Mouse (Mus musculus) embryonic facial prominence, embryonic 15.5 days (tissue): ENCODE results near the gene Tomm40. TPM values are rescaled to one million over a fixed set of nuclear protein-coding genes. Genes with fewer than 3 reads are reported as not detected.
"Not testable (repeated sequence)": the region's sequence is repeated elsewhere in the genome, so short reads cannot be mapped to it uniquely, and the experiment has no call there.

Experiments used
- ATAC-seq: fragments of 200-750 bp; cut with Nextera tagmentation; 2 replicates; pipeline ENCODE4 v1.8.0; 2017; ENCODE audit warnings: low read depth, moderate TSS enrichment; ENCODE audit not compliant: insufficient number of reproducible peaks, low FRiP score, low TSS enrichment
- H3K27ac ChIP-seq: fragments of 300-500 bp; sonication (generic); replicated peaks from 2 replicates; pipeline ENCODE4 v1.5.1; 2015; ENCODE audit warnings: mild to moderate bottlenecking, inconsistent platforms
- H3K27me3 ChIP-seq: fragments of 300-500 bp; sonication (generic); 2 replicates; pipeline ENCODE4 v1.6.1; 2015; ENCODE audit warnings: inconsistent platforms
- H3K36me3 ChIP-seq: fragments of 300-500 bp; sonication (generic); 2 replicates; pipeline ENCODE4 v1.6.1; 2015; ENCODE audit warnings: mild to moderate bottlenecking, inconsistent platforms
- H3K4me1 ChIP-seq: fragments of 300-500 bp; sonication (generic); 2 replicates; pipeline ENCODE4 v1.6.1; 2015; ENCODE audit warnings: inconsistent platforms
- H3K4me2 ChIP-seq: fragments of 300-500 bp; sonication (generic); replicated peaks from 2 replicates; pipeline ENCODE4 v1.6.1; 2015; ENCODE audit warnings: mild to moderate bottlenecking, inconsistent platforms
- H3K4me3 ChIP-seq: fragments of 300-500 bp; sonication (generic); replicated peaks from 2 replicates; pipeline ENCODE4 v1.5.1; 2015; ENCODE audit warnings: mild to moderate bottlenecking, inconsistent platforms
- H3K9ac ChIP-seq: fragments of 300-500 bp; sonication (generic); 2 replicates; pipeline ENCODE4 v1.6.1; 2015; ENCODE audit warnings: inconsistent platforms
- H3K9me3 ChIP-seq: fragments of 300-500 bp; sonication (generic); replicated peaks from 2 replicates; pipeline ENCODE4 v1.6.1; 2016; ENCODE audit warnings: inconsistent platforms
- WGBS: fragments of 180-500 bp; shearing (Covaris S2); methylation state at CpG from one replicate; pipeline ENCODE4 v1.1.7; 2015; 5-methylcytosine and 5-hydroxymethylcytosine counted together
- polyA plus RNA-seq: library from polyadenylated mRNA; unstranded; fragments of >200 nt; fragmentation: Nextera tagmentation; extraction: Ambion mirVana; gene quantifications from 2 replicates; pipeline ENCODE4 v1.2.1, GENCODE M21; 2015

Gene Tomm40
- polyA plus RNA-seq, 1 experiment from 2014 or later = 146 TPM

DNA sequence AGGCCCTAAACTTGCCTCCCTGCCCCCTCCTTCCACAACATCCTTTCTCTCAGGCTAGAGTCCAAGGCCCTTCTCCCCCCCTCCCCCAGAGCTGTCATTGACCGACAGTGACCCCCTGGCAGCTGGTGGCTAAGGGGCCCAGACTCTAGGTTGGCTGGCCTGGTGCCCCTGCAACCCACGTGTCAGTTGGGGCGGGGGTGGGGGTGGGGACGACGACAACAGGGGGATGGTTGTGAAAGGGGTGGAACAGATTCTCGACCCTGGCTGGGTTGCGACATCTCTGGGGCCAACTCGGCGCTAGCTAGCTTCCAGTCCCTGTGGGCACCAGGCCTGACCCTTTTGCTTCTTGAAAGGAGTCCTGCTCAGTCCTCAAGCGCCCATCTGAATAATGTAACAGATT lies 21.8 kb downstream of the Tomm40 start:
- no peak for ATAC-seq
- Histone ChIP-seq H3K4me1 (peaks cover 22% of the 10 kb centered on the region), H3K4me2 (no peak overlapping the region), H3K9me3 (no peaks in the 10 kb centered on the region), H3K9ac (no peak overlapping the region), H3K36me3 (peaks cover 9% of the 10 kb centered on the region), H3K27me3 (no peaks in the 10 kb centered on the region), H3K27ac (0 out of 2 replicates have a peak overlapping the region, but pooled peaks have one; percentile 17), H3K4me3 (no peak overlapping the region)
- 29% methylated on average over 10 of the region's 10 CpGs for WGBS

DNA sequence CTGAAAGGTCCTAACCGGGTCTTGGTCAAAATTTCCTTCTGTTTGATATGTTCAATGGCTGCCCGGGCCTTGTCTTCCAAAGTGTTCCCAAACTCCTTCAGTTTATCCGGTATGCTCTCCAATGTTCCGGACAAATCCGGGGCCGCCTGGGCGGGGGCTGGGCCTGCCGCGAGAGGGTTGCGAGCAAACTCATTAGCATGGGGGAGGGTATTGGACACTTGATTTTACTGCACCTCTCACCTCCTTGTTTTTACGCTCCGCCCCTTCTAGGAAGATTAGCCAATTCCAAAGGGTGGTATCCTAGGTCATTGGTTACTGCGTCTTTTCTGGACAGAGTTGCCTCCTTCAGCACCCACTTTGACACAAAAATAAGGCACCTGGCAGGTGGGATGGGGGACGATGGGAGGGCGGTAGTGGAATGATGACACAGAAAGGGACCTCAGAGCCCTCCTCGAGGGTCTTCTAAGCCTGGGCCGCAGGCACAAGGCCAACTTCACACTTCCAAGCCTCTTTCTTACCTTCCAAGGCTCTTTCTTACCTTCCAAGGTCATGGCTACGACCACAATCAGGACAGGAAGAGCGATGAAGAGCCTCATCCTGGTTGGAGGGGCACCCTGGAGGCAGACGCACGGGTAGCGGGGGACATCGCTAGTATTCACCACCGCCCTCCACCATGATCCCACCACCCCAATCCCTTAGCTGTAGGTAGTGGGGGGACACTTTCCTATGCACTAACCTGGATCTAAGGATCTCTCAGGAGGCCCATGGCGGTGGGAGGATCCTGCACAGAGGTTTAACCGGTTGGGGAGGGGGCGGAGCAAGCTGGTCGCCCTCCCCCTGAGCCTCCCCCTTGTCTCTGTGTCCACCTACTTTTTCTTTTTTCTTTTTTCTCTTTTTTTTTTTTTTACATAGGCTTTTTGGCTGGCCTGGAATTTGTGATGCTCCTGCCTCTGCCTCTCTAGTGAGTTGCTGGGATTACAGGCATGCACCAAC lies 23.1 kb downstream of the Tomm40 start, which contains the start of gene Apoc1:
TSS of gene Apoc1 (minus strand) at position 788 of the 993 bp plus-strand sequence.
- no peak within 1 kb of the TSS for H3K4me3 ChIP-seq
- H3K4me2 ChIP-seq = no peak within 1 kb of the TSS
- H3K27ac ChIP-seq = 0 out of 2 replicates have a peak within 1 kb of the TSS, but pooled peaks have one; percentile 17
- peaks cover 16% of the 10 kb centered on the region; the same call in 1 of the 2 replicates for H3K4me1 ChIP-seq
- WGBS = 49% methylated on average over 28 of the region's 28 CpGs
- H3K36me3 ChIP-seq = peaks cover 9% of the 10 kb centered on the region
- H3K9ac ChIP-seq = no peak within 1 kb of the TSS
- no peak for ATAC-seq
- H3K27me3 ChIP-seq = no peaks in the 10 kb centered on the region
- no peaks in the 10 kb centered on the region for H3K9me3 ChIP-seq

DNA sequence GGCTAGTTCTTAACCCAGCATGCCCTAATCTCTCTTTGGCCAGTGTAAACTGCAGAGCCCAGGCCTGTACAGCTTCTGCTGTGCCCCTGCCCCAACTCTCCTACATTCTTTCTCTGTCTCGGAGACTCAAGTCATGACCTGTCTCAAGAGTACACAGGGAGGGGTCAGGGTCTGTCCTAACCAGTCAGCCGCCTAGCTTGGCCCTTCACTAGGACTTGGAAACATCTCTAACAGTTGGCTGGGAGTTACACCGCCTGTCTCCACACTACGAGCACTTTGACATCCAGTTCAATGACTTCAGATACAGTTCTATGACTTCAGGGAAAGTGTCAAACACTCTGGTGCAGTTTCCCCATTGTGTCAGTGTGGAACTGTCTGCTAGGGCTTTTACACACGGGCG lies 23.8 kb downstream of the Tomm40 start:
- Histone ChIP-seq H3K27ac (no peak overlapping the region), H3K4me2 (no peak overlapping the region), H3K9ac (no peak overlapping the region), H3K4me1 (peaks cover 20% of the 10 kb centered on the region; the same call in 1 of the 2 replicates), H3K36me3 (peaks cover 5% of the 10 kb centered on the region), H3K4me3 (no peak overlapping the region), H3K9me3 (no peaks in the 10 kb centered on the region), H3K27me3 (no peaks in the 10 kb centered on the region)
- WGBS = 70% methylated on average over 6 of the region's 6 CpGs
- no peak for ATAC-seq

DNA sequence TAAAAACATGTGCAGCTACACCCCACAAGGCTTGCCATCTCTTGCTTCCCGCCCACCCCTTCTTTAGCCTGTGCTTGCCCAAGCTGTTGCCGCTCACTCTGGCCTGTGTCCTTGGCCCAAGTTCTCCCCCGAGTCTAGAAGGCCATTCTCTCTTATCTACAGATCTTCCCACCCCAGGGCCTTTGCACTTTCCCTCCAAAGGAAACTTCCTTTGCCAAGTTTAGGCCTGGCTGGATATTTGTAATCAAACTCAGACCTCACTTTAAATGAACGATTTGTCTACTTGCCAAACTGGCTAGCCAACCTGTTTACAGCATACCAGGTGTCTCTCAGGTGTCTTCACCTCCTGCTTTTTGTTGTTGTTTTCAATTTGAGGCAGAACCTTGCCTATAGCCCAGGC lies 24.4 kb downstream of the Tomm40 start:
- no peak overlapping the region for H3K9ac ChIP-seq
- no peaks in the 10 kb centered on the region for H3K36me3 ChIP-seq
- peaks cover 20% of the 10 kb centered on the region; the same call in 1 of the 2 replicates for H3K4me1 ChIP-seq
- H3K27ac ChIP-seq = no peak overlapping the region
- no peaks in the 10 kb centered on the region for H3K27me3 ChIP-seq
- 72% methylated on average over 4 of the region's 4 CpGs for WGBS
- no peak overlapping the region for H3K4me3 ChIP-seq
- no peak for ATAC-seq
- H3K4me2 ChIP-seq = no peak overlapping the region
- no peaks in the 10 kb centered on the region for H3K9me3 ChIP-seq

DNA sequence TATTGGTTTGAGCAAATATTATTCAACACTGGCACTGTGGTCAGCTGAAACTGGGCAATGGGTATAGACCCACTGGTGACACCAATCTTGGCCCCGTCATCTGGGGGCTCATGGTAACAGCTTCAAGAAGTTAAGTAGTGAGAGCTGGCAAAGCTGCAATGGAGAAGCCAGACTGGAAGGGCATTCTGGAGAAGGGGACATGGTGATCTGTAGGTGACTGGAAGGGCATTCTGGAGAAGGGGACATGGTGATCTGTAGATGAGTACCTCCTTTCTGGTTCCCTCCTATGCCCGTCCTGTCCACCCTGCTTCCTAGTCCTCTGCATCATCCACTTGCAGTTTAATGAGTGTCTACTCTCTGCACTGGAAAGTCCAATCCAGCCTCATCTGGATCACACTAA lies 26.6 kb downstream of the Tomm40 start:
- ATAC-seq = no peak
- H3K4me2 ChIP-seq = no peak overlapping the region
- H3K36me3 ChIP-seq = no peaks in the 10 kb centered on the region
- H3K9me3 ChIP-seq = no peaks in the 10 kb centered on the region
- H3K9ac ChIP-seq = no peak overlapping the region
- H3K27me3 ChIP-seq = no peaks in the 10 kb centered on the region
- WGBS = 87% methylated on average over 2 of the region's 2 CpGs
- H3K4me3 ChIP-seq = no peak overlapping the region
- no peak overlapping the region for H3K27ac ChIP-seq
- peaks cover 15% of the 10 kb centered on the region; the same call in 1 of the 2 replicates for H3K4me1 ChIP-seq

DNA sequence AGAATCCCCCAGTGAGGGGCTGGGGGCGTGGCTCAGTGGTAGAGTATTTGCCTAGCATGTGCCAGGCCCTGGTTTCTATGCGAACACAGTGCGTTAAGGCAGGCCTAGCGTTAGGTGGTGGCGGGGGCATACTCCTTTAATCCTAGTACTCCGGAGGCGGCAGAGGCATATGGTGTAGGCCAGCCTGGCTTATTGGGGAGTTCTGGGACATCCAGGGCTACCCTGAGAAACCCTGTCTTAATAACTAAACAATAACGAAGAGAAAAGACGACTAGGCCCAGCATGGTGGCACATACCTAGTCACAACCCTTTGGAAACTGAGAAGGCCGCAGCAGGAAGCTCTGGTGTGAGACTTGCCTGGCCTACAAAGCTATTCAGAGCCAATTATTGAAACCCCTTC lies 27.1 kb downstream of the Tomm40 start:
- no peaks in the 10 kb centered on the region for H3K36me3 ChIP-seq
- no peak overlapping the region for H3K9ac ChIP-seq
- no peak overlapping the region for H3K4me2 ChIP-seq
- H3K4me1 ChIP-seq = peaks cover 15% of the 10 kb centered on the region
- WGBS = 93% methylated on average over 10 of the region's 10 CpGs
- ATAC-seq = no peak
- no peak overlapping the region for H3K4me3 ChIP-seq
- H3K27ac ChIP-seq = no peak overlapping the region
- H3K27me3 ChIP-seq = no peaks in the 10 kb centered on the region
- no peaks in the 10 kb centered on the region for H3K9me3 ChIP-seq

DNA sequence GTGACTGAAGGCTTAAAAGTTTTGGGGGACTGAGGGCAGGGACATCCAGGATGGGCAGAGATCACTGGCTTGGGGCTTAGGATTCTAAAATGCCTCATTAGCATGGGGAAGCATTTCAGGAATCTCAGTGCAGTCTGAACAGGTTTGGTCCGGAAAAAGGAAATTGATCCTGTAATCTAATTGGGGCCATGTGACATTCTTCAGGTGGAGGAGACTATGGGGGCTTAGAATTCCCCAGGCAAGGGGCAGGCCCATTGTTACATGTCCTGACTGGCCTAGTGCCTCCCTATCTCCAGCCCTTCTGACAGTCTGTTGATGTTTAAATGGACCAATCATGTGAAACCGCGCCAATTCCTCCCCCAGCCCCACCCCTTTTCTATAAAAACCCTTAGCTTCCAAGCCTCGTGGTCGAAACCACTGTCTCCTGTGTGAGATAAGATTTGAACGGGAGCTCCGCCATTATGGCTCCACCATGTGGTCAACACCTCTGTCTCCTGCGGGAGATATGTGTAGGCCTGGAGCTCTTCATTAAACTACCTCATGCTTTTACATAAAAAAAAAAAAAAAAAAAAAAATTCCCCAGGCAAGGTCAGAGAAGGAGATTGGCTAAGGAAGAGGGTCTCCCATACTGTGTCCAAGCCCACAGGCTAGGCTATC lies 28.2 kb downstream of the Tomm40 start:
- ATAC-seq, H3K27ac ChIP-seq: not testable (repeated sequence)

DNA sequence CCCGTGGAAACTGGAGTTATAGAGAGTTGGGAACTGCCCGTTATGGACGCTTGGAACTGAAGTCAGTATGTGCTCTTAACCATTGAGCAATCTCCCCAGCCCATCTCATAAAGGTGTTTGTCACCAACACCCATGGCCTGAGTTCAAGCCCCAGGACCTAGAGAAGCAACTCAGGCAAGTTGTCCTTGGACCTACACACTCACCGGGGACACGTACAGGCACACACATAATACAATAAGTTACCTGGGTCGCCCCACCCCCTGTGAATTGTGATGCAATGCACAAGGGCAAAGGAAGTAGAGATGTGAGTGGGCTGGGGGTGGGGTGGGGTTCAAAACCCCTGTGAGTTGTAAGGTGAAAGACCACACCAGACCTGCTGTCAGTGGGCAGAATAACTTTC lies 28.7 kb downstream of the Tomm40 start:
- Histone ChIP-seq H3K27me3 (no peaks in the 10 kb centered on the region), H3K4me1 (peaks cover 7% of the 10 kb centered on the region), H3K9me3 (no peaks in the 10 kb centered on the region), H3K4me2 (no peak overlapping the region), H3K36me3 (no peaks in the 10 kb centered on the region), H3K4me3 (no peak overlapping the region), H3K9ac (no peak overlapping the region), H3K27ac (no peak overlapping the region)
- ATAC-seq = no peak
- 74% methylated on average over 6 of the region's 6 CpGs for WGBS

More for the DNA sequence above, 28.2 kb downstream of the Tomm40 start:
- not testable (repeated sequence) for H3K4me1 ChIP-seq, H3K9me3 ChIP-seq, H3K9ac ChIP-seq, H3K36me3 ChIP-seq, H3K4me3 ChIP-seq, H3K27me3 ChIP-seq, H3K4me2 ChIP-seq
- WGBS = 47% methylated on average over 8 of the region's 8 CpGs

DNA sequence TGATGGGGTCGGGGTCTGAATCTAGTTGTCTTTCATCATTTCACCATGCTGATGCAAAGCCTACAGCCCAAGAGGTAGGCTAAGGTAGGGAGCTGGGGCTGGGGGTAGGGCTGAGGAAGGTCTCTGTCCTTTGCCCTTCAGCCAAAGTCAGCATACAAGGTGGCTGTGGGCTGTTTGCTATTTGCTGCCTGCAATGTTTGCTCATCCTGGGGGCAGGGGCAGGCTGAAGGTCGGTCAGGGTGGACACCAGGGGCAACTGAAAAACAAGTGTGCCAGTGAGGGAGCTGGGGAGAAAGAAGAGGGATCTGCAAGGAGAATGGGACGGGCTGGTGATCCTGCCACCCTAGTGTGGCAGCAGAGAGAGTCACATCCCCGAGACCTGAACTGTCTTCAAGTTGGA lies 29.9 kb downstream of the Tomm40 start:
- Histone ChIP-seq H3K4me3 (no peak overlapping the region), H3K9me3 (no peaks in the 10 kb centered on the region), H3K27me3 (no peaks in the 10 kb centered on the region), H3K4me1 (peaks cover 7% of the 10 kb centered on the region), H3K4me2 (no peak overlapping the region), H3K27ac (no peak overlapping the region), H3K9ac (no peak overlapping the region), H3K36me3 (no peaks in the 10 kb centered on the region)
- 64% methylated on average over 4 of the region's 4 CpGs for WGBS
- ATAC-seq = no peak

DNA sequence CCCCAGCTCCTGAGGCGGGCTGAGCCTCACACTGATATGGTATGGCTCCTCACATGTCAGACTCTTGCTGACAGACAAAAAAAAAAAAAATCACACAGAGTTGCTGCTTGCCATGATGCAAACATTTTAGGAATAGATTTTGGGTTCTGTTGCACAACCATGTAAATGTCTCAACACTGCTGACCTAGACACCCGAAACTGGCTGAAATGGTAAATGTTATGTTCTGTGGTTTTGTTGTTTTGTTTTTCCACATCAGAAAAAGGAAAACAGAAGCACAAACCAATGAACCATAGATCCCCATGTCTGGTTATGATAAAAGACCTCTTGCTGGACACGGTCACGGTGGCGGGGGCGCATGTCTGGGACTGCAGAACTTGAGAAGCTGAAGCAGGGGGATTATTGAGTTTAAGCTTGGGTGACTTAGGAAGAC lies 31.5 kb downstream of the Tomm40 start:
- H3K27me3 ChIP-seq = no peaks in the 10 kb centered on the region
- no peaks in the 10 kb centered on the region for H3K9me3 ChIP-seq
- H3K36me3 ChIP-seq = no peaks in the 10 kb centered on the region
- WGBS = 61% methylated on average over 6 of the region's 6 CpGs
- no peak overlapping the region for H3K27ac ChIP-seq
- no peak overlapping the region for H3K4me3 ChIP-seq
- H3K4me2 ChIP-seq = no peak overlapping the region
- no peak overlapping the region for H3K9ac ChIP-seq
- no peak for ATAC-seq
- peaks cover 7% of the 10 kb centered on the region for H3K4me1 ChIP-seq

DNA sequence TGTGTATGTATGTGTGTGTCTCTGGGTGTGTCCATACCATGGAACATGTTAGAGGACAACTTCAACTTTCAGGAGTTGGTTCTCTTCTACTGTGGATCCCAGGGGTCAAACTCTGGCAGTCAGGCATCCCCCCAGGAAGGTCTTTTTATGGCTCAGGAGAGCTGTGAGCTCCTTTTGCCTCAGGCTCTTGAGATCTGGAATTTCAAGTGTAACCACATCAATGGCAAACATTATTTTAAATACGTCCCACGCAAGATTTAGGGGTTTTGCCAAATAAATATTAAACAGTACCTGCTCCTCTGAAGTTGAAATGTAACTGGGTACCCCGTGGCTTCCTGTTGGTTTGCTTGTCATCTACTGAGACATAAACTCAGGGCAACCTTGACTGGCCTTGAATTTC lies 32.3 kb downstream of the Tomm40 start:
- ATAC-seq = no peak
- H3K27ac ChIP-seq = no peak overlapping the region
- 26% methylated on average over 3 of the region's 3 CpGs for WGBS

More for the DNA sequence above, 32.3 kb downstream of the Tomm40 start:
- Histone ChIP-seq H3K4me1 (peaks cover 7% of the 10 kb centered on the region), H3K9me3 (no peaks in the 10 kb centered on the region), H3K4me3 (no peak overlapping the region), H3K4me2 (no peak overlapping the region), H3K27me3 (no peaks in the 10 kb centered on the region), H3K36me3 (no peaks in the 10 kb centered on the region), H3K9ac (no peak overlapping the region)
